Mouse (Mus musculus) bone marrow, adult 2 months (tissue): ENCODE results near the gene Fbxw2.

Experiments
- CTCF ChIP-seq: fragments of 200-500 bp; IDR thresholded peaks from 2 replicates; pipeline ENCODE4 v1.5.1; 2011; ENCODE audit warnings: low read length, control low read depth; ENCODE audit not compliant: control insufficient read depth, insufficient read depth
- POLR2A ChIP-seq: fragments of 200-500 bp; IDR thresholded peaks from 2 replicates; pipeline ENCODE4 v1.6.1; 2011; ENCODE audit warnings: low read depth, mild to moderate bottlenecking, control low read depth, low read length, borderline replicate concordance; ENCODE audit not compliant: control insufficient read depth

- no peak for TF ChIP-seq POLR2A
- no peak for TF ChIP-seq CTCF
These were observed 20.7 kb downstream of the Fbxw2 start for GRCm38 (mm10) chr2:34805364-34805950.
